Mouse (Mus musculus): ENCODE data around the gene Tfcp2. TPM values are rescaled to one million over a fixed set of nuclear protein-coding genes. Genes with fewer than 3 reads are reported as not detected.
"Not testable (repeated sequence)": the region's sequence is repeated elsewhere in the genome, so short reads cannot be mapped to it uniquely, and the experiment has no call there.

The Tfcp2 gene
- polyA plus RNA-seq, 1 experiment = 20.3 TPM

GRCm38 (mm10) chr15:100566531-100566930, 14.7 kb upstream of the Tfcp2 start:
- Histone ChIP-seq H3K27ac (ENCODE audit: insufficient read depth, low read length) (no peak overlapping the region), H3K4me3 (ENCODE audit: insufficient read depth, low read length) (no peak overlapping the region), H3K4me1 (ENCODE audit: control insufficient read depth, insufficient read depth, low read length) (no peaks in the 10 kb centered on the region)
- TF ChIP-seq POLR2A (IDR thresholded peaks at IDR 0.05; ENCODE audit: low read depth, low read length) (no peak), CTCF (IDR thresholded peaks at IDR 0.05; ENCODE audit: borderline replicate concordance, insufficient read depth, low read length) (no peak)

DNA sequence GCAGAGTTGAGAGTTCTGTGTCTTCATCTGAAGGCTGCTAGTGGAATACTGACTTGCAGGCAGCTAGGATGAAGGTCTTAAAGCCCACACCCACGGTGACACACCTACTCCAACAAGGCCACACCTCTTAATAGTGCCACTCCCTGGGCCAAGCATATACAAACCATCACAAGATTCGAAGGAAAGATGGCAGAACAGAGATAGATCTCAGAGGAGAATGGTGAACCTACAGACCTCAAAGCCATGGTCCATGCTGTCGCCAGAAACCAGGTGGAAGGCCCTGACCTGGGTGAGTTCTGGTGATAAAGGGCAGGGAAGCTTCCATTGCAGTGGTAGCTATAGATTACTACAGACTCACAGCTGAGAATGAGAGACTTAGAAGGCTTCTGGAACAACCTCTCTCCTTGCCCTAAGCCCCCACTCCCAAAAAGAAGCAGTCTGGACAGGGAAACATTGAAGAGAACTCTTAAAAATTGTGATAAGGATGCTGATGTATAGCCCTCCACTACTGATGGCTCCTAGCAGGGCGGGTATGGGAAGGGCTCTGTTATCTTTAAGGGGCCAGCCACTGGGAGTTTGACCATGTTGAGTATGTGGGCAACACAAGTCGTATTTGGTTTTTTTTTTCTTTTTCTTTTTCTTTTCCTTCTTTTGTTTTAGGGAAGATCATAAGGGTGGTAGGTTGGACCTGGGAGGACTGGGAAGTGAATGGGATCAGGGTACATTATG, 6.1 kb upstream of the Tfcp2 start:
- Histone ChIP-seq H3K4me3 (ENCODE audit: insufficient read depth, low read length) (no peak overlapping the region), H3K4me1 (ENCODE audit: control insufficient read depth, insufficient read depth, low read length) (no peaks in the 10 kb centered on the region), H3K27ac (ENCODE audit: insufficient read depth, low read length) (no peak overlapping the region)
- TF ChIP-seq POLR2A (IDR thresholded peaks at IDR 0.05; ENCODE audit: low read depth, low read length) (no peak), CTCF (IDR thresholded peaks at IDR 0.05; ENCODE audit: borderline replicate concordance, insufficient read depth, low read length) (no peak)

- H3K4me1 ChIP-seq (ENCODE audit: control insufficient read depth, insufficient read depth, low read length) = no peaks in the 10 kb centered on the region
- H3K27ac ChIP-seq (ENCODE audit: insufficient read depth, low read length) = no peak overlapping the region
- no peak overlapping the region for H3K4me3 ChIP-seq (ENCODE audit: insufficient read depth, low read length)
- no peak for TF ChIP-seq CTCF (IDR thresholded peaks at IDR 0.05; ENCODE audit: borderline replicate concordance, insufficient read depth, low read length)
These were observed 4.6 kb upstream of the Tfcp2 start for GRCm38 (mm10) chr15:100556378-100556777.

DNA sequence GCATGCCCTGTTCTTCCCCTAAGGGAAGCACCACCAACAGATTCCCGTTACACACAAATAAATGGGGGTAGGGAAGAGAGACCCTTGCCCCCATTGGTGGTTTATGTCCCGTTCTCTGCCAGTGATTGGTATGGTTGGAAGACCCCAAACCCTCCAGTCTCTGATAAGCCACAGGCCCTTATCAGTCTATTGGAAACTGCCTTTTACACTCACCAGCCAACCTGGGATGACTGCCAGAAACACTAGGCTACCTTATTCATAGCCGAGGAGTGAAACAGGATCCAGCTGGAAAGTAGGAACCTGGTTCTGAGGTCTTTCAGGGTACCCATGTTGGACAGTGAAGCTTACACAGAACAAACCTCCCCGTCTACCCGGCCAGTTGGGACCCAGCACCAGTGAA, 4.2 kb upstream of the Tfcp2 start:
- H3K27ac ChIP-seq (ENCODE audit: insufficient read depth, low read length) = no peak overlapping the region
- TF ChIP-seq CTCF (IDR thresholded peaks at IDR 0.05; ENCODE audit: borderline replicate concordance, insufficient read depth, low read length) (no peak), POLR2A (IDR thresholded peaks at IDR 0.05; ENCODE audit: low read depth, low read length) (no peak)
- no peak overlapping the region for H3K4me3 ChIP-seq (ENCODE audit: insufficient read depth, low read length)
- H3K4me1 ChIP-seq (ENCODE audit: control insufficient read depth, insufficient read depth, low read length) = no peaks in the 10 kb centered on the region

- H3K27ac ChIP-seq (ENCODE audit: insufficient read depth, low read length) = no peak overlapping the region
- TF ChIP-seq CTCF (IDR thresholded peaks at IDR 0.05; ENCODE audit: borderline replicate concordance, insufficient read depth, low read length) = no peak
- TF ChIP-seq POLR2A (IDR thresholded peaks at IDR 0.05; ENCODE audit: low read depth, low read length) = no peak
- no peaks in the 10 kb centered on the region; the same call in 1 of the 2 replicates for H3K4me1 ChIP-seq (ENCODE audit: control insufficient read depth, insufficient read depth, low read length)
- peak overlapping the region; percentile 77; the same call in 1 of the 2 replicates for H3K4me3 ChIP-seq (ENCODE audit: insufficient read depth, low read length)
These were observed 1.5 kb downstream of the Tfcp2 start for GRCm38 (mm10) chr15:100550280-100550679.

DNA sequence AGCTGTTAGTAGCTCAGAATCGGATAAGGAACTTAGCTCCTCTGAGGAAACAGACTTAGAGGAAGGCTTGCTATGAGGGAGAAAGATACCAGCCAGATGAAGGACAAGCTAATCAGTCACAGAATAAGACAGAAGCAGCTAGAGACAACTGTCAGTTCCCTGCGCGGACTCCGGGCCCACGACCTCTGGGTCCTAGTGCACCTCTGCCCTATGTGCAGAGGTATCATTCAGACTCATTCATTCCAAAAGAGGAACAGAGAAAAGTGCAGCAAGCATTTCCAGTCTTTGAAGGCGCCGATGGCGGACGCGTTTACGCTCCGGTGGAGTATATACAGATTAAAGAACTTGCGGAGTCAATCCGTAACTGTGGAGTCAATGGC, 8.2 kb downstream of the Tfcp2 start:
- H3K27ac ChIP-seq (ENCODE audit: insufficient read depth, low read length); H3K4me3 ChIP-seq (ENCODE audit: insufficient read depth, low read length); H3K4me1 ChIP-seq (ENCODE audit: control insufficient read depth, insufficient read depth, low read length): not testable (repeated sequence)

DNA sequence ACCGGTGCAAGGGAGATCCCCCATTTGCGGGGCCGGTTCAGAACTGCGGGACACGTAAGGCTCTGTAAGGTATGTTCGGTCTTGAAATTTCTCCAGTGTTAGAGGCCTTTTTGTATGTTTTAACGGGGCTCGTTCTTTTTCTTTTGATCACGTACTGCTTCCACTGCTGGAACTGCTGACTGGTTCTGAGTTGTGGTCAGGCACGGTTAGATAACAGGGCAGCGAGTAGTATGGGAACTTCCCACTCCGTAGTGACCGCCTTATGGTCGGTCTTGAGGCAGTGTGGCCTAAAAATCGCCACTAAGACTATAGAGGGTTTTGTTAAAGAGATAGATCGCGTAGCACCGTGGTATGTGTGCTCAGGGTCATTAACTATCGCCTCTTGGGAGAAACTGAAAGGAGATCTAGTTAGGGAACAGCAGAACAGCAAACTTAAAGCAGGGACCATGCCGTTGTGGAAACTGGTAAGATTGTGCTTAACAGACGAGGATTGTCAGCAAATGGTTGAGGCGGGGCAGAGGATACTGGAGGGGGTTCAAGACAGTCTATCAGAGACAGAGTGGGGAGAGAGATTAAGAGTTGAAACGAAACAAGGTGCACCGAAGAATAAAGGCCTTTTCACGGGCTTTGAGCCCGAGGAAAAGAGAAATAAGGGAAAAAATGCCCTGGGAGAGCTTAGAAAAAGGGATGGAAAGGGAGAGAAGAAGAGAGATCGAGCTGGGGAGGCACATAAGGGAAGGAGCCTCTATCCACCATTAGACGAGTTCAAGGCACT, 8.7 kb downstream of the Tfcp2 start:
- H3K27ac ChIP-seq (ENCODE audit: insufficient read depth, low read length); H3K4me3 ChIP-seq (ENCODE audit: insufficient read depth, low read length); H3K4me1 ChIP-seq (ENCODE audit: control insufficient read depth, insufficient read depth, low read length): not testable (repeated sequence)

DNA sequence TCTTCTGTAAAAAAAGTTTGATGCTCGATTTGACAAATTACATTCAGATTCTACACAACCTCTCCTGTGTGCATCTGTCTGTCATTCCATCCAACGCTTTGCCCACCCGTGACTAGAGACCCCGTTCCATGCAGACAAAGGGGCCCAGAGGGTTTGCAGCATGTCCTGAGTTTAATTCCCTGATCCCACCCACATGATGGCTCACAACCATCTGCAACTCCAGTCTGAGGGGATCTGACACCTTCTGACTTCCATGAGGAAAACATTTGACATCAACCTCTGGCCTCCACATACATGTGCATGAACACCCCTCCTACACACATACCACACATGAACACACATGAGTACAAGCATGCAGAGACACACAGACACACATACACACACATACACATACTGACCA, 10.4 kb downstream of the Tfcp2 start:
- TF ChIP-seq POLR2A (IDR thresholded peaks at IDR 0.05; ENCODE audit: low read depth, low read length) (no peak), CTCF (IDR thresholded peaks at IDR 0.05; ENCODE audit: borderline replicate concordance, insufficient read depth, low read length) (no peak)
- Histone ChIP-seq H3K4me3 (ENCODE audit: insufficient read depth, low read length) (no peak overlapping the region), H3K4me1 (ENCODE audit: control insufficient read depth, insufficient read depth, low read length) (no peaks in the 10 kb centered on the region), H3K27ac (ENCODE audit: insufficient read depth, low read length) (no peak overlapping the region)

GRCm38 (mm10) chr15:100541001-100541400, 10.8 kb downstream of the Tfcp2 start:
- H3K4me1 ChIP-seq (ENCODE audit: control insufficient read depth, insufficient read depth, low read length); H3K4me3 ChIP-seq (ENCODE audit: insufficient read depth, low read length); H3K27ac ChIP-seq (ENCODE audit: insufficient read depth, low read length): not testable (repeated sequence)

GRCm38 (mm10) chr15:100539411-100539810, 12.4 kb downstream of the Tfcp2 start:
- no peak for TF ChIP-seq CTCF (IDR thresholded peaks at IDR 0.05; ENCODE audit: borderline replicate concordance, insufficient read depth, low read length)
- H3K4me1 ChIP-seq (ENCODE audit: control insufficient read depth, insufficient read depth, low read length) = no peaks in the 10 kb centered on the region
- no peak overlapping the region for H3K4me3 ChIP-seq (ENCODE audit: insufficient read depth, low read length)
- H3K27ac ChIP-seq (ENCODE audit: insufficient read depth, low read length) = no peak overlapping the region

GRCm38 (mm10) chr15:100537913-100538312, 13.9 kb downstream of the Tfcp2 start:
- no peak overlapping the region for H3K4me3 ChIP-seq (ENCODE audit: insufficient read depth, low read length)
- H3K4me1 ChIP-seq (ENCODE audit: control insufficient read depth, insufficient read depth, low read length) = no peaks in the 10 kb centered on the region
- TF ChIP-seq POLR2A (IDR thresholded peaks at IDR 0.05; ENCODE audit: low read depth, low read length) = no peak
- TF ChIP-seq CTCF (IDR thresholded peaks at IDR 0.05; ENCODE audit: borderline replicate concordance, insufficient read depth, low read length) = no peak
- H3K27ac ChIP-seq (ENCODE audit: insufficient read depth, low read length) = no peak overlapping the region
